Mouse (Mus musculus) gonadal fat pad, adult 2 months (tissue): Measurements from ENCODE around the gene Mbtps2. TPM values are rescaled to one million over a fixed set of nuclear protein-coding genes. Genes with fewer than 3 reads are reported as not detected.

Experiments
- DNase-seq: peaks from one replicate; pipeline ENCODE4 v3.0.0-alpha.2; 2012; ENCODE audit warnings: low read depth
- polyA plus RNA-seq: library from polyadenylated mRNA; depleted of rRNA; stranded (reverse); fragments of >200 nt; gene quantifications from 2 replicates; pipeline ENCODE4 v1.2.3, GENCODE M21; 2012; rRNA removed

Gene Mbtps2
- polyA plus RNA-seq: 7.7 and 11.6 TPM in 2 replicates

DNA sequence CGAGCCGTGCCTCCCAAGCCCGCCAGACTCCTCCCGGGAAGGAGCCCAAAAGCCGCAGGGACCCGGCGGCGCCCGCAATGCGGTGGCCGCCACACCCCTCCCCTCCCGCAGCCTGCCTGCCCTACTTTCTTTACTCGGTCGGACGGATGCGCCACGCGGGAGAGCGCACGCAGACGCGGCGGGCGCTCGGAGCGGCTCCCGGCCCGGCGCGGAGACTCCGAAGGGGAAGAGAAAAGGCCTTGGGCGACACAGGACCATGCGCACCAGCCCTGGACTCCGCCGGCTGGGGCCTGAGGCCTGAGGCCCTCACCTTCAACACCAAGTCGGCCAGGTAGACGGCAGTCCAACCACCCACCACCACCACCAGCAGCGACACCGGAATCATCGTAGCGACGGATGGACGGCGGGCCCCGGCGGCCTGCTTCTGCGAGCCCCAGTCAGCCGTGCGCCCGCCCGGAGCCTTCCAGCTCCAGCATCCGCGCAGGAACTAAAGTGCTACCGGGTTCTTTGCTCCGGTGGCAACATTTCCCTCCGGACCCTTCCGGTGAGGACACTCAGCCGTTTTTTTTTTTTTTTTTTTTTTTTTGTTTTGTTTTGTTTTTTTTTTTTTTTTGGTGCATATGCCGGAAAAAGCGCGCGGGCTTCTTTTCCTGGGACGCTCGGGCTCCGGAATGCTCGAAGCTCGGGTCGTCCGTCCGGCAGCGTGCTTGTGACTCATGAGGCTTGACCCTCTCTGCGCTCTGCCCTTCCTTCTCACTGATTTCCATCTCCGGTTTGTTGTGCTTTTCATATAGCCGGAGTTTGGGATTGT lies at the start of gene Mbtps2:
Mbtps2 (minus strand) TSS at position 530 of the 811 bp plus-strand sequence.
- DNase-seq: no peak

DNA sequence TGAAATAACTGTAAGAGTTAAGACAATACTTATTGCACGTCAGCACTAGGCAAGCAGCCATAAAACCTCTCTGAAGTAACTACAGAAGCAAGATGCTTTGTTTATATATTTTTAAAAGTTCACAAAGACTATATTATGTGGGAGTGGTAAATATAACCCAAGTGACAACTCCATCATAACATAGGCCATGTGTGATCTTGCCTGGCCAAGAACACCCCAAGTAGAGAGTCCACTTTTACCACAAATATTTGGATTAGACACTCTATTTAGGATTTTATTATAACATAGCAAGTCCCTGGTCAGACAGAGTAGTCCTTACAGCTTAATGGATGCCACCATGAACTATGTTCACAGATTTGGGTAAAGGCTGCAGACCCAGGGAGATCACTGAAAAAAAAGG lies 47.9 kb upstream of the Mbtps2 start:
- no peak for DNase-seq

DNA sequence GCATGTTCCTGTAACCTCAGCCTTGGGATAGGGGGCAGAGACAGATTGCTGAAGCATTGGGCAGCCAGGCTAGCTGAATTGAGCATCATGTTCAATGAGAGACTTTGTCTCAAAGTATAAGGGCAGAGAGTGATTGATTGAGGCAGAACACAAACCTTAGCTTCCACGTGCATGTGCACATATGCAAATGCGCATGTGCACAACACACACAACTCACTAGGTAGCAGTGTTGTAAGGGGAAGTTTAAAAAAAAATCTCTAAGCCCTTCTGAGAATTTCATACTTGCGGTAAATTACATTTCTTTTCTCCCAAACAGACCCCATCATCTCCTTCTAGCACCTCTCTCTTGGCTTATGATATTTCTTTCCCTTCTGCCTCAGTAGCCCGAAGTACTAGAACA lies 46.2 kb upstream of the Mbtps2 start:
- DNase-seq: no peak

DNA sequence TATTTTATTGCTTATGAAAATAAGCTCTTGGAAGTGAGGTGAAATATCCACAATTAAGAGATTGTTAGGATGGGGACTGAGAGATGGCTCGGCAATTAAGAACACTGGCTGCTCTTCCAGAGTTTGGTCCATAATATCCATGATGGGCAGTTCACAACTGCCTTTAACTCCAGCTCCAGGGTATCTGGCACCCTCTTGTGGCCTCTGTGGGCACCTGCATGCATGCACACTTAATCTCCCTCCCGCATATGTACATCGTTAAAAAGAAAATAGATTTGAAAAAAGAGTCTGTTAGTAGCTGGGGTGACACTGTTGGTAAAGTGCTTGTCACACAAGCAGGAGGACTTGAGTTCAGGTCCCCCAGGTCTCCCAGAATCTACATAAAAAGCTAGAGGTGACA lies 45.8 kb upstream of the Mbtps2 start:
- DNase-seq: no peak

DNA sequence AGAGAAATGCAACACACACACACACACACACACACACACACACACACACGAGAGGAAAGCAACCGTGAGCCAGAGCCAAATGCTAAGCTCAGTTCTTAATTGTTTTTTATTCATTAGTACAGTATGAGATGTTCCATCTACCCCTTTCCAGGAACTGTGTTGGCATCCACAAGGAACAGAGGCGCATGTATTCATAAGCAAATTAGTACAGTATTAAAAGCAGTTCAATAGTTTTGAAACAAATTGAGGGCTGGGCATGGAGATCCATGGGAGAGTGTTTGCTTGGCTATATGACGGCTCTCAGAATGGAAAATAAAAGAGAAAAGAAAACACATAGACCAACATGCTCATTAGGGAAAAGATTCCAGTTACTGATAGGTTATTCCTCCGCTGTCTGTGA lies 44.3 kb upstream of the Mbtps2 start:
- no peak for DNase-seq

DNA sequence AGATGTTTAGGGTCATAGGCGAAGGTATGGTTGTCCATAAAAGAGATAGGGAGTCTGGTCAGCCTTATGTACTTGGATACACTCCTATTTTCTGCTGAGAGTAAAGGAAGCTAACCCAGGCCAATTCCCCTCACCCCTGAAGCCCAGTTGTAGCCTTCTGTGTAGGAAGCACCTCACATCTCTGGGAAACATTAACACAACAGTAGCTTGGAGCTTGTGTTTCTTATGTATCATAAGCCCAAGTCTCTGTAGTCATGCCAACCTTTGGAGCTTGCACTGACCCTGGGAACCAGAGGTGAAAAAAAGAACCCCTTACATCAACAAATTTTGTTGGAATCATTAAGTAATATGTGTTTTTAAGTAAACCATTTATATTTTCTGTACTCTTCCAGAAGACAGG lies 38.7 kb upstream of the Mbtps2 start:
- DNase-seq: no peak

DNA sequence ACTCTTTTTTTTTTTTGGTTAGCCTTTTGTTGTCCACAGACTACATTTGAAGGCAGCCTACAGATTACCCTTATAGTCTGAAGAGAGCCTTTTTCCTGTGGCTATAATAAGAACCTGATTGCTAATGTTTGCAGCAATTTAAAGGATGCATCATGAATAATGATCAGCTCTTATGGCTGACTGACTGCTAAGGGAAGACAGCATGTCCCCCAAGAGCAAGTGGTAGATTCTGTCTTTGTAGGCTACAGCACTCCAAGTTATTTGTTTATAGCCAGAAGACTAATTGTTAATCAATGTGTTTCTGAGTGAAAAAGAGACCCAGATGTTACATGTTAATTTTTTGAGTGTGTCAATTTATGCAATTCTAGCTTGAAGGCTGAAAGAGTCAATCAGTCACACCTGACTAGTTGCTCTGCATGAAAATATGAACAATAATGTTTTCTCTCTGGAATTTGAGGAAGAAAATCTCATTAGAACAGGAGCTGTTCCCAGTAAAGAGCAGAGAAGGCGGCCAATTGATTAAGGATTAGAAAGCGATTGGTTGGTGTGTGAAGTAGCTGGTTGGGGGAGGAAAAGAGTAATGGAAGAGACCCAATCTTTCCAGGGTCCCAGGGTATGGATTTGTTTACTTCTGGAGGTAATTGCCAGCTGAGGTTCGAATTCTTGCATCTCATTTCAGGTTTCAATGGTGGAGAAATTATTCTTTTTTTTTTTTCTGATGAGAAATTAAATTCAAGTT lies 35.3 kb upstream of the Mbtps2 start:
- DNase-seq: no peak

DNA sequence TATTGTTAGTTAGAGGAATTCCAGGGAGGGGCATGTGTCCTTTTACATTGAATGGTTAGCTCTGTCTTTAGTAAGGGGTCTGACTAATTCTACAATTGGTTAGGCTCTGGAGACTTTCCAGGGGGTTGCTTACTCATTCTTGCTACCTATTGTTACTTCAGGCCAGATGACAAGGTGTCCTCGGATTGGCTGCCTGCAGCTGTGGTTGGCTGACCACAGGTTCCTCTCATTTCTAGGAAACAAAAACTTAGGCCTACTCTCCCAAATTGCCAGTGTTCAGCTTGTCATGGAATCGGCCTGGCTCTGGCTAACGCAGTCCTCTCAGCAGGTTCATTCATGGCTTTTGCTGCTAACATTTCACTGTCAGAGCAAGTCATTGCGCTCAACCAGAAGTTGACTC lies 31.8 kb upstream of the Mbtps2 start:
- DNase-seq: no peak

DNA sequence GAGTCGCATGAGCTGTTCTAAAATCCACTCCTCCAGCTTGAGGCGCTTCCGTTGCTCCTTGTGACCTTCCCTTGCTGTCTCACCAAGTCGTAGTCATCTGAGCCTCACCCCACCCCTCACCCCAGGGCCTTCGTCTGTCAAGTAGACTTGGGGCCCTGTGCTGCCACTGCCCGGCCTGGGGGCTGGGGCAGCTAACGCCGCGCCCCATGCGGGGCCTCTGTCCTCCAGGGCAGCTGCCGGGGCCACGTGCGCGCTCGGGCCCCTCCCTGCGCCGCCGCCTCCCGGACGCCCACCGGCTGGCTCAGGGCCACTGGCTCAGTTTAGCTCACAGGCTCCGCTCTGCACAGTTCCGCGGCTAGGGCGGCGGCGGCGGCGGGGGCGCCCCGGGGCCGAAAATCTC lies 14.4 kb upstream of the Mbtps2 start:
- no peak for DNase-seq

DNA sequence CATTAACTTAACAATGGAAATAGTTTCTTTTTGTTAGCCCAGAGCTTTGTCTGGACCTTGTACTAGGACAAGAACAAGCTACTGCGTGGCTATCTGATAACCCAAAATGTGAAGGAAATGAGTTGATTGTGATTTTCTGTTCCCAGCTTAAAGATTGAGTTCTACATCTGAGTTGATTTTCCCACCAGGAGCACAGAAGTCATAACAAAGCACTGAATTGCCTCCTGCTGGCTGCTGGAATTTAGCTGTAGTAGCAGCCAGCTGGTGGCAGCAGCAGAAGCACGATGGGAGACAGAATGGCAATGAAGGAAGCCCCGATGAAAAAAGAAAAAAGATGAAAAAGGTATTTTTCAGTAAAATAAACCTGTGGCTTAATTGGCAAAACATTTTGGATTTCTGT lies 2.9 kb upstream of the Mbtps2 start:
- no peak for DNase-seq

DNA sequence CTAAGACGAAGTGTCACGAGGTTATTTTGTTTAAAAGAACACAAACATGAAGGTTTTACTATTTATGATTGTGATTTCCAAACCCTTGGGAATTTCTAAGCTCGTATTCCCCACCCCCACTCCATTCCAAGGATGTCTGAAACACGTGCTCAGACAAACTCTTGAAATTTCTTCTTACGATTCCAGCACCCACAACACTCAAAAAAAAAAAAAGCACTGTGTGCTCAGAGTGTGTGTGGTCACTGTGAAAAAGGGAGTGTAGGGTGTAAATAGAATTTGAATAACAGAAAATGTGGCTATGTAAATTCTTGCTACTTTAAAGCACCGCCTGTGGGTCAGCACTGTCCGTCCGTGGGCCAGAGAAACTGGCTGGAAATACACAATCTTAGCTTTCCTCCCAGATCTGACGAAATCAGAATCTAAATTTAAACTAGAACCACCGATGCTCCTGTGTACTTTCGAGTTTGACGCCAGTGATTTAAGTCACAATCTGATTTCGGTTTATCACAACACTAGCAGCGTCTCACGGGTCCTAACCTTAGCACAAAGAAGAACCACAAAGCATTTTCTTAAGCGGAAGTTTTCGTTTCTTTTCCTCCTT lies 830 bp downstream of the Mbtps2 start:
- DNase-seq: no peak

DNA sequence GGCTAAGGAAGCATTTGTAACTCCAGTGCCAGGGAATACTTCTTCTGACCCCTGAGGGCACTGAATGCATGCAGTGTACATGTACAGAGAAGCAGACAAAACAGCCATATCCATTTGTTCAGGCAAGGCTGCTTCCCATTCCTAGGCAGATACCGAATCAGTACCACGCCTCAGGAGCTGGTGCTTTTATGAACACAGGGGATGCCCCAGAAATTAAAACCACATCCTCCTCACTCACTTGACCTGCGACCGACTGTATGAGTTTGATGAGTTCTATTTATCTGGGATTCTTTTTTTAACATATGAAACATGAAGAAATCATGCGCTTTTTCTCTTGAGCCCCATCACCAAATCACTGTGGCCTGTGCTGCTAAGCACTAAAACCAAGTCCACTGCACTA lies 1.7 kb downstream of the Mbtps2 start:
- no peak for DNase-seq

DNA sequence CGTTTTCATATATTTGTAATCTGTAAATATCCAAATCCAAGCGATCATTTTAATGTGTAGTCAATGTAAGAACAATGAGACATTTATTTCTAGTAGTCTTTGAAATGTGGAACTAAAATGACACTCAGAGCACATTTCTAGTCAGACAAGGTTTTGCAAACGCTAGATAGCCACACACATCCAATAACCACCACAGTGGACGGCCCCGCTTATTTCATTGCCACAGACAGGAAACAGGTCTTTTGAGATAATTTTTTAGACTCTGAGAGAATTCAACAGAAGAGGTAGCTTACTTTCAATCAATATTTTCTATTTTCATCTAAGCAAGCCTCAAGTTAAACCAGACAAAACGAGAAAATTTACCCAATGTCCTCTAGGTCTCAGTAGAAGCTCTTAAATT lies 2.6 kb downstream of the Mbtps2 start:
- no peak for DNase-seq

DNA sequence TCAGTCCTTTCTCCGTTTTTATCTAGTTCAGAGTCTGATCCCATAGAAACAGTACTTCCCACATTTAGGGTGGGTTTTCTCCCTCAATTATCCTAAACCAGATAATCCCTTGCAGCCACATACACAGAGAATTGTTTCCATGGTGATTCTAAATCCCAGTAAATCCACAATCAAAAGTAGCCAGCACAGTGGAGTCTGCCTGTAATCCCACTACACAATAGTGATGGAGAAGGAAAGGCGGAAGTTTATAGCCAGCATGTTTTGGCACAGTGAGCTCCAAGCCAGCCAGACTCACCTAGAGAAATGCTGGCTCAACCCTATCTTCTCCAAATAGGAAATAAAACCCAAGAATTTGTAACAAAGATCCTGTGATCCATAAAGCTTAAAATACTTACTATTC lies 3.9 kb downstream of the Mbtps2 start:
- no peak for DNase-seq

DNA sequence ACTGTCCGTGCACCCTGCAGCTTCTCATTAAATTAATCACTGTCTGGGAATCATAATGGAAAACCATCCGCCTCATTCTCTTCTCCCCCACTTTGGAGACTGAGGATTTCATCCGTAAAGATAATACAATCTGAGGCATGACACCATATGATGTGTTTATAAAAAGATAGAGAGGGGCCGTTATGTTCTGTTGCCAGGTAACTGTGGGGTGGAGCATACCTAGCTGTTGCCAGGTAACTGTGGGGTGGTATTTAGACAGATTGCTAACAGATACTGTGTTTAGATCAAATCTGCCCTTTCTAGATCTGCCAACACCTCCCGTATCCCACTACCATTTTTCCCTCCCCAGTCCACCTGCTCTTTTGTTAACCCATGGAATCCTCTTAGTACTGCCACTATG lies 11.5 kb downstream of the Mbtps2 start:
- no peak for DNase-seq

DNA sequence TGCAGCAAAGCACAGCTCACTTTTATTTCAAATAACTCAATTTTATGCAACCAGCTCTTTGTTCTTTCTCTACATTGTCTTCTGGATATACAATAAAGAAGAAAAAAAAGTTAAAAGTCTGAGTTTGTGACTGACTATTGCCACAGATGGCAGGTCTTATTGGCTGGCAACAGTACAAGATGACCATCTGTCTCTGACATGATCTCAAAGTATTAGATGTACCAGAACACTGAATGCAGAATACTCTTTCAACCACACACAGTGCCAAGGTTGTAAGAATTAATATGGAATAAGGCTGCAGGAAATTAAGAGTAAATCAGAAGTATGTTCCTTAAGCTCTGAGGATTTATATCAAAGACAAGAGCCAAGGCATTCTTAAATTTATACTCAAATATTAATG lies 12.1 kb downstream of the Mbtps2 start:
- no peak for DNase-seq

DNA sequence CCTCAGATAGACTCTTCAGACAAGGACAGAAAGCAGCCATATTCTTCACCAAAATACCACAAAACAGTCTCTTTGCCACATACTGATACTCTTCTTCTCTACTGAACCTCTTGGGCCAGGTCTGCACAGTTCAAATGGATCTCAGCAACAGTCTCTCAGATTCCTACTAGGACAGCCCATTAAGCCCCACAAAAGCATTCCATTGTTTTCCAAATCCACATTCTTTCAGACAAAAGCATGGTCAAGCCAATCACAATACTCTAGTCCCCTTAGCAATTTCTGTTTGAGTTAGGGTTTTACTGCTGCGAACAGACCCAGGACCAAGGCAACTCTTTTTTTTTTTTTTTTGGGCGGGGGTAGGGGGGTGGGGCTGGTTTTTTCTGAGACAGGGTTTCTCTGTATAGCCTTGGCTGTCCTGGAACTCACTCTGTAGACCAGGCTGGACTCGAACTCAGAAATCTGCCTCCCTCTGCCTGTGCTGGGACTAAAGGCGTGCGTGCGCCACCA lies 19.4 kb downstream of the Mbtps2 start:
- no peak for DNase-seq

DNA sequence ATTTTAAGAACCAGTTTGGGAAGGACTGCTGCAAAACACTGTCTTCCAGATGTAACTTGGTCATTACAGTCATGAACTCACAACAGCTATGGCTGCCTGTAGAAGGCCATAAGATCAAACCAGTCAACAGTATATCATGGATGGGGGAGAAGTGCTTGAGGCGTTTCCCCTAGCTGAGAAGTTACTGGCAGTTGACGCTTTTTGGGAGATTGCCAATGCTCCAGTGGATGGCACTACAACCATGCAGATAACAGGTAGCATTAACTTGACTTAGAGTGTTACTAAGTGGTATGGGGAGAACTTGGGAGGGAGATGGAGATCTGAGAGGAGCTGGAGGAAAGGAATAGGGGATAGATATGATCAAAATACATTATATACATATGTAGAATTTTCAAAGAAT lies 23.8 kb downstream of the Mbtps2 start:
- no peak for DNase-seq

DNA sequence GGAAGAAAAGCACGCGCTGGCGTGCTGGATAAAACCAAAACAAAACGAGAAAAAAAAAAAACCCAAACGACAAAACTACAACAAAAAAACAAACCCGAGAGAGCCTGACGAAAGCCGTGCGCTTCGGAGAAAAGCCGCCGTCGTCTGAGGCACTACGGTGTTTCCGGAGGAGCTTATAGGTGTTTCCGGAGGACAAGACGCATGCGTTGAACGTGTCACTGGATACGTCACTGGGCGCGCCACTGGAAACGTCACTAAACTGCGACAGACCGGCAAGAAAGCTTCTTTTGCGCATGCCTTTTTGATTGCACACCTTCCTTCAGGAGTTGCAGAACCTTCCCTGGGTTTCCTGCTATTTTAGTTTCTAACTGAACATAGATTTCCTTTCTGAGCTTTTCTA lies 29.7 kb downstream of the Mbtps2 start, which contains the start of gene Yy2:
Yy2 (minus strand) TSS at position 146 of the 400 bp plus-strand sequence.
- DNase-seq: no peak

DNA sequence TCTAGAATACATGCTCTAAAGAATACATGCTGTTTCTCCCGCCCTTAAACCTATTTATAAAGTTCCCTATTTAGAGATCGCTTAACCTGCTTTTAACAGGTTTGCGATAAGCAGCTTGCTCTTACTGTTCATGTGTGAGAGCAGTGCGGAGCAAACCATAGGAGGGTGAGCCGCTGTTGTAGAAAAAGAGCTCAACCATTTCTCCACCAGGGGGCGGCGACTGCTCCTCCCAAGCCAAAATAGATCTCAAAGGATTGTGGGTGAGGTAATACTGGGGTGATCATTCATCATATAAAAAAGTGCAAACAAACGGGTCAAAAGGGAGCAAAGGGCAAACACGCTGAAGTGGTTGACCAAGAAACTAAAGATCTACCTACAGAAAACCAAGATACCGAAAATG lies 34.7 kb downstream of the Mbtps2 start:
- no peak for DNase-seq

DNA sequence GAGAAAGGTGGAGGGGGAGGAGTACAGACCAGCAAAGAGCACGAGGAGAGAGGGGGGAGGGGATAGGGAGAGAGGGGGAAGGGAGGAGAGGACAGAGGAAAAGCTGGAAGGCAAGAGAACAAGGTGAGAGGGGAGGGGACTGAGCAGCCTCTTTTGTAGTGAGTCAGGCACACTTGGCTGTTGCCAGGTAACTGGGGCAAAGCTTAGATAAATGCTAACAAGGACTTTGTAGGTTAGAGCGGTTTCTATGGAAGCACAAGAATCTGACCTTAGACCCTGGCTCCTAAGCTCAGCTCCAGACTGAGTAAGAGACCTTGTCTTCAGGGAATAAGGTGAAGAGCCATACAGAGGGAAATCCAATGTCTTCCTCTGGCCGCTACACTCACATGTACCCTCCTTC lies 51.4 kb downstream of the Mbtps2 start:
- no peak for DNase-seq

DNA sequence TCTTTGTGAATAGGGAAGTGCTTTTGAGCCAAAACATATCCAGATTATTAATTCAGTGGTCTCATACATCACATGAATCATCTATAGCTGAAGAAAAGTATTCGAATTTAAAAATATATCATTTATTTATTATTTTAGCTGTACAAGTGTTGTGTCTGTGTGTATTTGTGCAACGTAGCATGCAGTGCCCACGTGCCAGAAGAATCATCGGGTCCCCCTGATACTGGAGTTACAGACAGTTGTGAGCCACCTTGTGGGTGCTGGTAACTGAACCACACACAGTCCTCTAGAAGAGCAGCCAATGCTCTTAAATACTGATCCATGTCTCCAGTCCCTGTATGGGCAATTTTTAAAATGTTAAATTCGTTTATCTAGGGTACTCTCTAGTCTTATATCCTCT lies 92.1 kb downstream of the Mbtps2 start:
- DNase-seq: no peak

DNA sequence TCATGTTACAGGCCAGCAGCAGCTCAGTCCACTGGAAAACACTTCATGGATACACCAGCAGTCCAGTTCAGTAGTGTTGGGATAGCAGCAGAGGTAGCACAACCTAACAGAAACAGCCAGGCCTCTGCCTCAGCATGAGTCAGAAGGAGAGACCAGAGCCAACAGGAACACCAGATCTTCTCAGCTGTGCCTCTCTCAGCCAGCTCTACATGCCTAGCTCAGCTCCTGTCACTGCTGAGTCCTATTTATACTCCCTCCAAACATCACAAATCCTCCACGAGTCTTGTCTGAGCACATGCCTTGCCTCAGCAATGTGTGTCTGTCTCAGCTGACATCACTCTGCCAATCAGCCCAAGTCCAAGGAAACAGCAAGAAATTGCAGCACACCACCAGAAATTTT lies 94.0 kb downstream of the Mbtps2 start:
- DNase-seq: no peak
